Mouse (Mus musculus): ENCODE results near the gene Creb3l2.

DNA sequence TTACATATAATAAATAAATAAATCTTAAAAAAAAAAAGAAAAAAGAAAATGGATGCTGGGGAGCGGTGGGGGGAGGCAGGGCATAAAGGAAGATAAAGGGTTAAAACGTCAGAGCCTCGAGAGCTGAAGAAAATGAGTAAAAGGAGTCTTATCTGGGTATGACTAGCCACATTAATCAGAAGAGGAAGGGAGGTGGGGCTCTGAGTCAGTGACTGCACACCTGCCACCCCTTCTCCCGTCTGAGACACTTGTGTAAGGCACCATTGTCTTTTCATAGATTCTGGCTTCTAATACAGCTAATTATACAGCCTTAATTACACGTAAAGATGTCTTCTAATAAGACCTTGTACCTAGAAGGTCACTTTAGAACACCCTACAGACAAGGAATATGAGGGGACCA, 13.6 kb upstream of the Creb3l2 start:
- TF ChIP-seq CTCF (IDR thresholded peaks at IDR 0.05; ENCODE audit: low read depth) = no peak
- no peak for TF ChIP-seq EP300 (IDR thresholded peaks at IDR 0.05; ENCODE audit: low read depth)

Measured in heart, postnatal 0 days (tissue).